Mouse (Mus musculus): ENCODE results near the gene Pde10a. TPM values are rescaled to one million over a fixed set of nuclear protein-coding genes. Genes with fewer than 3 reads are reported as not detected.

The Pde10a gene
- 1 to 10 TPM; 2.4 to 3.6 TPM for total RNA-seq (2021)
- long read RNA-seq, experiment 1, partial matches to known transcripts: 0 of 1 reads
- long read RNA-seq, experiment 1, other reads (novel, unspliced or antisense): 1 of 1 reads
- long read RNA-seq, experiment 2, partial matches to known transcripts: 1 of 1 reads
- long read RNA-seq, experiment 2, other reads (novel, unspliced or antisense): 0 of 1 reads

GRCm38 (mm10) chr17:8525225-8525721, at the start of gene Pde10a:
Gene Pde10a (plus strand): TSS chr17:8525372.
- peak; percentile 25 to 62 for DNase-seq

- no peak for DNase-seq
Measured at GRCm38 (mm10) chr17:8478554-8478953, 46.6 kb upstream of the Pde10a start.

GRCm38 (mm10) chr17:8479493-8480128, 45.6 kb upstream of the Pde10a start:
- DNase-seq: no peak

- DNase-seq: no peak
Measured at GRCm38 (mm10) chr17:8481797-8482196, 43.4 kb upstream of the Pde10a start.

- no peak for DNase-seq
Measured at GRCm38 (mm10) chr17:8482876-8483275, 42.3 kb upstream of the Pde10a start.

- no peak for DNase-seq
Measured at GRCm38 (mm10) chr17:8484246-8484645, 40.9 kb upstream of the Pde10a start.

- no peak for DNase-seq
Measured at GRCm38 (mm10) chr17:8485146-8485545, 40.0 kb upstream of the Pde10a start.

GRCm38 (mm10) chr17:8487824-8488223, 37.3 kb upstream of the Pde10a start:
- peak; percentile 44 to 55 for DNase-seq

- no peak for DNase-seq
Measured at GRCm38 (mm10) chr17:8490971-8491370, 34.2 kb upstream of the Pde10a start.

- DNase-seq: no peak
Measured at GRCm38 (mm10) chr17:8493461-8493860, 31.7 kb upstream of the Pde10a start.

- DNase-seq: no peak
Measured at GRCm38 (mm10) chr17:8498151-8498550, 27.0 kb upstream of the Pde10a start.

GRCm38 (mm10) chr17:8498655-8499054, 26.5 kb upstream of the Pde10a start:
- no peak for DNase-seq

GRCm38 (mm10) chr17:8499564-8500117, 25.5 kb upstream of the Pde10a start:
- DNase-seq: no peak

- no peak for DNase-seq
Measured at GRCm38 (mm10) chr17:8504381-8504780, 20.8 kb upstream of the Pde10a start.

GRCm38 (mm10) chr17:8505669-8506426, 19.3 kb upstream of the Pde10a start:
- peak; percentile 90 to 91 for DNase-seq

GRCm38 (mm10) chr17:8506726-8507125, 18.4 kb upstream of the Pde10a start:
- no peak for DNase-seq

GRCm38 (mm10) chr17:8507654-8508053, 17.5 kb upstream of the Pde10a start:
- no peak for DNase-seq

GRCm38 (mm10) chr17:8508305-8509141, 16.6 kb upstream of the Pde10a start:
- peak; percentile 59 to 69 for DNase-seq

- DNase-seq: no peak
Measured at GRCm38 (mm10) chr17:8516006-8516405, 9.2 kb upstream of the Pde10a start.

- no peak for DNase-seq
Measured at GRCm38 (mm10) chr17:8523986-8524385, 1.2 kb upstream of the Pde10a start.

- DNase-seq: peak; percentile 83 to 85
Measured at GRCm38 (mm10) chr17:8524387-8525165, 596 bp upstream of the Pde10a start.

Data from heart, adult 18-20 months (tissue).